Mouse (Mus musculus) midbrain, embryonic 10.5 days (tissue): ENCODE data around the gene Cpa5. TPM values are rescaled to one million over a fixed set of nuclear protein-coding genes. Genes with fewer than 3 reads are reported as not detected.

Source experiments
- DNase-seq: peaks from one replicate; pipeline ENCODE4 v3.0.0-alpha.2; 2017; ENCODE audit warnings: low spot score
- H3K27ac ChIP-seq: fragments of 300-500 bp; sonication (generic); replicated peaks from 2 replicates; pipeline ENCODE4 v1.5.1; 2016; ENCODE audit warnings: mild to moderate bottlenecking
- H3K27me3 ChIP-seq: fragments of 300-500 bp; sonication (generic); 2 replicates; pipeline ENCODE4 v1.6.1; 2016; ENCODE audit warnings: low read depth, mild to moderate bottlenecking; ENCODE audit not compliant: poor library complexity, severe bottlenecking
- H3K36me3 ChIP-seq: fragments of 300-500 bp; sonication (generic); 2 replicates; pipeline ENCODE4 v1.6.1; 2016; ENCODE audit warnings: mild to moderate bottlenecking, moderate library complexity
- H3K4me1 ChIP-seq: fragments of 300-500 bp; sonication (generic); 2 replicates; pipeline ENCODE4 v1.6.1; 2016
- H3K4me3 ChIP-seq: fragments of 300-500 bp; sonication (generic); 2 replicates; pipeline ENCODE4 v1.5.1; 2016; ENCODE audit warnings: mild to moderate bottlenecking, moderate library complexity
- H3K9me3 ChIP-seq: fragments of 300-500 bp; sonication (generic); replicated peaks from 2 replicates; pipeline ENCODE4 v1.6.1; 2016; ENCODE audit warnings: mild to moderate bottlenecking
- WGBS: fragments of 180-500 bp; shearing (Covaris S2); methylation state at CpG from one replicate; pipeline ENCODE4 v1.1.7; 2016; 5-methylcytosine and 5-hydroxymethylcytosine counted together
- polyA plus RNA-seq: library from polyadenylated mRNA; unstranded; fragments of >200 nt; fragmentation: Nextera tagmentation; extraction: Ambion mirVana; gene quantifications from 2 replicates; pipeline ENCODE4 v1.2.1, GENCODE M21; 2016

The Cpa5 gene
- polyA plus RNA-seq, 1 experiment from 2014 or later: 0.74 TPM

GRCm38 (mm10) chr6:30678482-30678881, 67.7 kb downstream of the Cpa5 start:
- Histone ChIP-seq H3K4me3 (no peak overlapping the region), H3K4me1 (peaks cover 73% of the 10 kb centered on the region), H3K27me3 (no peaks in the 10 kb centered on the region), H3K36me3 (peaks cover 5% of the 10 kb centered on the region), H3K9me3 (no peaks in the 10 kb centered on the region), H3K27ac (peak overlapping the region; percentile 63)
- DNase-seq: peak; percentile 39
- 71% methylated on average over 6 of the region's 6 CpGs for WGBS

- no peak for DNase-seq
- Histone ChIP-seq H3K27me3 (no peaks in the 10 kb centered on the region), H3K36me3 (peaks cover 5% of the 10 kb centered on the region), H3K27ac (peak overlapping the region; percentile 35; the same call in 1 of the 2 replicates), H3K4me3 (no peak overlapping the region), H3K9me3 (no peaks in the 10 kb centered on the region), H3K4me1 (peaks cover 62% of the 10 kb centered on the region)
- WGBS: 73% methylated on average over 5 of the region's 5 CpGs
Measured at GRCm38 (mm10) chr6:30679567-30679966, 68.8 kb downstream of the Cpa5 start.

GRCm38 (mm10) chr6:30680442-30680841, 69.6 kb downstream of the Cpa5 start:
- Histone ChIP-seq H3K4me3 (no peak overlapping the region), H3K27me3 (no peaks in the 10 kb centered on the region), H3K4me1 (peaks cover 54% of the 10 kb centered on the region), H3K9me3 (no peaks in the 10 kb centered on the region), H3K27ac (0 out of 2 replicates have a peak overlapping the region, but pooled peaks have one; percentile 49), H3K36me3 (peaks cover 5% of the 10 kb centered on the region)
- DNase-seq: no peak
- 84% methylated on average over 7 of the region's 7 CpGs for WGBS

Other genes with a start within 250 kb of the Cpa5 start
- gene Zc3hc1, start 220.0 kb upstream of the Cpa5 start, polyA plus RNA-seq: 76.3 and 83.7 TPM in 2 replicates
- gene Klhdc10, start 209.1 kb upstream of the Cpa5 start, polyA plus RNA-seq: 27.7 and 28.0 TPM in 2 replicates
- 47.8 and 52.7 TPM in 2 replicates for gene Tmem209, start 101.2 kb upstream of the Cpa5 start, polyA plus RNA-seq
- 0.22 and 0.36 TPM in 2 replicates for gene Ssmem1, start 101.2 kb upstream of the Cpa5 start, polyA plus RNA-seq
- 22.0 and 22.8 TPM in 2 replicates for gene Cpa2, start 69.4 kb upstream of the Cpa5 start, polyA plus RNA-seq
- gene Cpa4, start 42.6 kb upstream of the Cpa5 start, polyA plus RNA-seq: 1.3 and 2.3 TPM in 2 replicates
- gene Cpa1, start 28.2 kb downstream of the Cpa5 start, polyA plus RNA-seq: 0.19 TPM in 1 of 2 replicates, not detected in the other
- gene Cep41, start 82.7 kb downstream of the Cpa5 start, polyA plus RNA-seq: 19.8 and 24.0 TPM in 2 replicates
- 1,366 and 1,939 TPM in 2 replicates for gene Mest, start 112.5 kb downstream of the Cpa5 start, polyA plus RNA-seq